Mouse (Mus musculus) adrenal gland, adult (tissue): ENCODE results near the gene Vmn1r88.

Source experiments
- DNase-seq, 2 experiments: peaks; one replicate each; pipeline ENCODE4 v3.0.0; 2022 to 2023; ENCODE audit warnings: low spot score in 1 of 2; ENCODE audit not compliant: inconsistent age in 2 of 2

The Vmn1r88 gene

GRCm38 (mm10) chr7:13159268-13159667 is at the start of gene Vmn1r88:
Gene Vmn1r88, plus strand, starts transcription at chr7:13159568.
- no peak for DNase-seq

DNA sequence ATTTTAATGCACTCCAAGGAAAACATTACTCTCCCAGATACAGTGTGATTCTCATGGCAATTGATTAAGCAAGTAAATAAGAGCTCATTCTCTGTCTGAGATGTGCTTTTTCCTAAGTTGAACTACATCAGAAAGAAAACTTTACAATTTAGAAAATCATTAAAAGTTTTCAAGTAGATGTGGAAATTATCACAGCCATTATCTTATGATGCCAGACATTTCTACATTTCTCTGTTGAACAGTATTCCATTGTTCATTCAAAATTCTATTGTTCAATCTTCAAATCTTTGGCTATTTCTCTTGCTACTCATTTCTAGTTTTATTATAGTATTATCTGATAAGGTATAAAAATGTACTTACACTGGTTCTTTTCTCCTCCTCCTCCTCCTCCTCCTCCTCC is 39.6 kb upstream of the Vmn1r88 start, which contains the start of gene Vmn1r86:
Gene Vmn1r86, minus strand, starts transcription at position 101 of the 400 bp plus-strand sequence.
- DNase-seq, result no peak

DNA sequence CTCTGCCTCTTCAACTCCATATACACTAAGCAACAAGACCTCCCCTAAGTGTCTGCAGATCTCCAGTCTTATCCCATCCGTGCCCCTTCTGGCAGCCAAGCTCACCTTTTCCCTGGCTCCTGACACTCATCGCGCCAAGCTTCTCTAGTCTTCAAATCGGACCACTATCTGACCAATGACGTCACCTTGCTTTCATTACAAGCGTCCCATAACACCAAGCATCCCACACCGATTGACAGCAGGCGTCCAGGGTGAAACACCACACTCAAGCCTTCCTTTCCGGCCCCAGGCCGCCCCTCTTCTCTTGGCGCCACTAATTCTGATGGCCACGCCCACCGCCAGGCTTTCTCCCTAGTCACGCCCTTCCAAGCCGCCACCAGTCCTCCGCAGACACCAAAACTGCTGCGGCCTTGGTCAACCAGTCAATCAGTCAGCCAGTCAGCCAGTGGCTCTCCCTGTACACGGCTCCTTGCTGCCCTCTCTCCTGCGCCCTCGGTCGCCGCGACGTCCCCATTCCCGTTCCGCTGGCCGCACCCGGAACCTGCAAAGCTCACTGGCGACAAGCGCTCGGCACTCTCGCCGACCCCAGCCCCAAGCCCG is 35.7 kb upstream of the Vmn1r88 start:
- peak; percentile 37 to 66 for DNase-seq

GRCm38 (mm10) chr7:13131856-13132255 is 27.5 kb upstream of the Vmn1r88 start:
- no peak for DNase-seq

- no peak for DNase-seq
Measured at GRCm38 (mm10) chr7:13137340-13137739, 22.0 kb upstream of the Vmn1r88 start.

DNA sequence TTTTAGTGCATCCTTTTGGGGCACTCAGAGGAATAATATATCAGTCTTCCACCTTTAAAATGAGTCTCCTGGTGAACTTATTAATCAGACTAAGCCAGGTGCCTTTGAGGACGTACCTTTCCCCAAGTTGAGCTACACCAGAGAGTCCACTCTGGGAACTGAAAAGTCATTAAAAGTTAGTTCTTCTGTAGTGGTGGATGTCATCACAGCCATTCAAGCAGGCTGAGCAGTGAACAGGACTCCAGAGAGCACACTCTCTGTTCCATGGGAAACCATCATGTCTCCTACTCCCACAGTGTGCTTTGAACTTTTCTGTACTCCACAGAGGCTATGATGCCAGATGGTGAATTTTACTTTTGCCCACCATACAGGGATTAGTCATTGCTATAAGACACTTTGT is 19.3 kb upstream of the Vmn1r88 start, which contains the start of gene Vmn1r87:
Gene Vmn1r87, minus strand, starts transcription at position 101 of the 400 bp plus-strand sequence.
- DNase-seq, result no peak

DNA sequence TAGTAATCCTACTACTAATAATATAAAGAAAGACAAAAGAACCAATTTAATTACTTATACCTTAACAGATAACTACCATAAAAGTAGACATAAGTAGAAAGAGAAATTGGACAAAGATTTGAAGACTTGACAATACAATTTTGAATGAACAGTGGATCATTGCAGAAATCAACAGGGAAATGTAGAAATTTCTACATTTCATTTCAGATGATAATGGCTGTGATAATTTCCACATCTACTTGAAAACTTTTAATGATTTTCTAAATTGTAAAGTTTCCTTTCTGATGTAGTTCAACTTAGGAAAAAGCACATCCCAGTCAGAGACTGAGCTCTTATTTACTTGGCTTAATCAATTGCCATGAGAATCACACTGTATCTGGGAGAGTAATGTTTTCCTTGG is 53.4 kb downstream of the Vmn1r88 start, which contains the start of gene Vmn1r89:
Gene Vmn1r89, plus strand, starts transcription at position 301 of the 400 bp plus-strand sequence.
- DNase-seq, result no peak
